Mouse (Mus musculus) granulocyte monocyte progenitor cell, adult 5-6 weeks (primary cell): ENCODE measurements around the gene Sorl1. TPM values are rescaled to one million over a fixed set of nuclear protein-coding genes. Genes with fewer than 3 reads are reported as not detected.

Experiments
- ATAC-seq: replicated peaks from 2 replicates; pipeline ENCODE4 v1.8.0; 2016; ENCODE audit warnings: mild to moderate bottlenecking, moderate TSS enrichment, inconsistent platforms; ENCODE audit not compliant: poor library complexity, severe bottlenecking
- total RNA-seq, 2 experiments: library from RNA; stranded (forward) in 1 of 2; stranded (reverse) in 1 of 2; fragments of 200-712, 200-1000 nt in 1 of 2; fragments of >200 nt in 1 of 2; fragmentation: Nextera tagmentation in 1 of 2; gene quantifications; 2 replicates each; pipeline ENCODE4 v1.2.3; 2014 to 2017

Gene Sorl1
- total RNA-seq (2014; fragmentation: Nextera tagmentation) (19.1 and 22.0 TPM in 2 replicates), total RNA-seq (2017) (29.8 and 45.2 TPM in 2 replicates)

GRCm38 (mm10) chr9:42123713-42124576 is at the start of gene Sorl1:
Gene Sorl1 (minus strand): TSS chr9:42124297.
- peak; percentile 42 for ATAC-seq

GRCm38 (mm10) chr9:42173781-42174180 is 49.7 kb upstream of the Sorl1 start:
- no peak for ATAC-seq

GRCm38 (mm10) chr9:42169491-42169890 is 45.4 kb upstream of the Sorl1 start:
- ATAC-seq = no peak

GRCm38 (mm10) chr9:42169025-42169424 is 44.9 kb upstream of the Sorl1 start:
- ATAC-seq = no peak

- no peak for ATAC-seq
Observed at GRCm38 (mm10) chr9:42164930-42165329, 40.8 kb upstream of the Sorl1 start.

GRCm38 (mm10) chr9:42163011-42163410 is 38.9 kb upstream of the Sorl1 start:
- ATAC-seq = no peak

GRCm38 (mm10) chr9:42159376-42159775 is 35.3 kb upstream of the Sorl1 start:
- no peak for ATAC-seq

GRCm38 (mm10) chr9:42158652-42159051 is 34.6 kb upstream of the Sorl1 start:
- ATAC-seq = peak; percentile 96

- no peak for ATAC-seq
Observed at GRCm38 (mm10) chr9:42157981-42158380, 33.9 kb upstream of the Sorl1 start.

- no peak for ATAC-seq
Observed at GRCm38 (mm10) chr9:42156566-42156965, 32.5 kb upstream of the Sorl1 start.

GRCm38 (mm10) chr9:42154682-42155081 is 30.6 kb upstream of the Sorl1 start:
- no peak for ATAC-seq

- no peak for ATAC-seq
Observed at GRCm38 (mm10) chr9:42148816-42149215, 24.7 kb upstream of the Sorl1 start.

GRCm38 (mm10) chr9:42148036-42148435 is 23.9 kb upstream of the Sorl1 start:
- ATAC-seq = no peak

GRCm38 (mm10) chr9:42146463-42146862 is 22.4 kb upstream of the Sorl1 start:
- peak; percentile 54 for ATAC-seq

GRCm38 (mm10) chr9:42141549-42142210 is 17.6 kb upstream of the Sorl1 start:
- peak; percentile 82 for ATAC-seq

GRCm38 (mm10) chr9:42138248-42138858 is 14.3 kb upstream of the Sorl1 start:
- peak; percentile 54 for ATAC-seq

- no peak for ATAC-seq
Observed at GRCm38 (mm10) chr9:42137578-42137977, 13.5 kb upstream of the Sorl1 start.

GRCm38 (mm10) chr9:42130793-42131760 is 7.0 kb upstream of the Sorl1 start:
- ATAC-seq = no peak

- peak; percentile 69 for ATAC-seq
Observed at GRCm38 (mm10) chr9:42127983-42128382, 3.9 kb upstream of the Sorl1 start.
